Mouse (Mus musculus): ENCODE results near the gene Tex36.

- TF ChIP-seq POLR2A (IDR thresholded peaks at IDR 0.05; ENCODE audit: low read depth, low read length) (no peak), CTCF (IDR thresholded peaks at IDR 0.05; ENCODE audit: extremely low read depth, insufficient read depth, insufficient read length, insufficient replicate concordance) (no peak)
Measured at GRCm38 (mm10) chr7:133632476-133632875, 30.5 kb upstream of the Tex36 start.

Measured in spleen, adult 2 months (tissue).